Mouse (Mus musculus): ENCODE measurements at regions not wholly inside any gene's neighbourhood (a gene's known extent, or its start where the extent isn't known, plus 50 kb on each side); places are given as distances from the start of the nearest gene placed in this dataset.

- Histone ChIP-seq H3K9ac (ENCODE audit: low read depth, low read length, severe bottlenecking) (no peak overlapping the region), H3K27ac (replicated peaks; ENCODE audit: low read depth, low read length) (no peak overlapping the region), H3K27me3 (ENCODE audit: control insufficient read depth, insufficient read depth, low read length) (no peaks in the 10 kb centered on the region), H3K4me2 (replicated peaks; ENCODE audit: low read depth, low read length, severe bottlenecking) (no peak overlapping the region), H3K4me3 (replicated peaks; ENCODE audit: low read length) (no peak overlapping the region), H3K9me3 (ENCODE audit: control insufficient read depth, low read length) (no peaks in the 10 kb centered on the region), H3K36me3 (ENCODE audit: control insufficient read depth, insufficient read depth, low read length) (no peaks in the 10 kb centered on the region), H3K4me1 (ENCODE audit: control insufficient read depth, insufficient read depth, low read length) (no peaks in the 10 kb centered on the region)
- WGBS: 61% methylated on average over 7 of the region's 7 CpGs
- no peak for TF ChIP-seq POLR2A (IDR thresholded peaks at IDR 0.05; ENCODE audit: borderline replicate concordance, extremely low read depth, insufficient read depth, insufficient read length)
- no peak for DNase-seq (ENCODE audit: low spot score)
- no peak for ATAC-seq (ENCODE audit: low FRiP score, low read depth)
Observed at GRCm38 (mm10) chr3:53326967-53327366, 136.2 kb downstream of the Nhlrc3 start.

- Histone ChIP-seq H3K27me3 (ENCODE audit: control insufficient read depth, insufficient read depth, low read length) (no peaks in the 10 kb centered on the region), H3K4me3 (replicated peaks; ENCODE audit: low read length) (no peak overlapping the region), H3K36me3 (ENCODE audit: control insufficient read depth, insufficient read depth, low read length) (no peaks in the 10 kb centered on the region), H3K9ac (ENCODE audit: low read depth, low read length, severe bottlenecking) (no peak overlapping the region), H3K9me3 (ENCODE audit: control insufficient read depth, low read length) (no peaks in the 10 kb centered on the region), H3K27ac (replicated peaks; ENCODE audit: low read depth, low read length) (no peak overlapping the region), H3K4me2 (replicated peaks; ENCODE audit: low read depth, low read length, severe bottlenecking) (no peak overlapping the region), H3K4me1 (ENCODE audit: control insufficient read depth, insufficient read depth, low read length) (no peaks in the 10 kb centered on the region)
- DNase-seq (ENCODE audit: low spot score): no peak
- ATAC-seq (ENCODE audit: low FRiP score, low read depth): no peak
- no peak for TF ChIP-seq POLR2A (IDR thresholded peaks at IDR 0.05; ENCODE audit: borderline replicate concordance, extremely low read depth, insufficient read depth, insufficient read length)
- 96% methylated on average over 7 of the region's 7 CpGs for WGBS
Observed at GRCm38 (mm10) chr3:53325080-53325479, 138.1 kb downstream of the Nhlrc3 start.

GRCm38 (mm10) chr3:53324386-53324785 lies 138.7 kb downstream of the Nhlrc3 start:
- Histone ChIP-seq H3K4me1 (ENCODE audit: control insufficient read depth, insufficient read depth, low read length) (no peaks in the 10 kb centered on the region), H3K4me2 (replicated peaks; ENCODE audit: low read depth, low read length, severe bottlenecking) (no peak overlapping the region), H3K27ac (replicated peaks; ENCODE audit: low read depth, low read length) (no peak overlapping the region), H3K4me3 (replicated peaks; ENCODE audit: low read length) (no peak overlapping the region), H3K36me3 (ENCODE audit: control insufficient read depth, insufficient read depth, low read length) (no peaks in the 10 kb centered on the region), H3K9me3 (ENCODE audit: control insufficient read depth, low read length) (no peaks in the 10 kb centered on the region), H3K27me3 (ENCODE audit: control insufficient read depth, insufficient read depth, low read length) (no peaks in the 10 kb centered on the region), H3K9ac (ENCODE audit: low read depth, low read length, severe bottlenecking) (no peak overlapping the region)
- ATAC-seq (ENCODE audit: low FRiP score, low read depth) (no peak), DNase-seq (ENCODE audit: low spot score) (no peak)
- 68% methylated on average over 13 of the region's 13 CpGs for WGBS
- no peak for TF ChIP-seq POLR2A (IDR thresholded peaks at IDR 0.05; ENCODE audit: borderline replicate concordance, extremely low read depth, insufficient read depth, insufficient read length)

- 75% methylated on average over 2 of the region's 2 CpGs for WGBS
- no peaks in the 10 kb centered on the region for H3K27me3 ChIP-seq (ENCODE audit: control insufficient read depth, insufficient read depth, low read length)
- H3K9me3 ChIP-seq (ENCODE audit: control insufficient read depth, low read length): no peaks in the 10 kb centered on the region
- no peak for ATAC-seq (ENCODE audit: low FRiP score, low read depth)
- no peak for TF ChIP-seq POLR2A (IDR thresholded peaks at IDR 0.05; ENCODE audit: borderline replicate concordance, extremely low read depth, insufficient read depth, insufficient read length)
- no peak overlapping the region for H3K4me2 ChIP-seq (replicated peaks; ENCODE audit: low read depth, low read length, severe bottlenecking)
- no peaks in the 10 kb centered on the region for H3K4me1 ChIP-seq (ENCODE audit: control insufficient read depth, insufficient read depth, low read length)
- no peak overlapping the region for H3K9ac ChIP-seq (ENCODE audit: low read depth, low read length, severe bottlenecking)
- no peak overlapping the region for H3K4me3 ChIP-seq (replicated peaks; ENCODE audit: low read length)
- H3K27ac ChIP-seq (replicated peaks; ENCODE audit: low read depth, low read length): no peak overlapping the region
- H3K36me3 ChIP-seq (ENCODE audit: control insufficient read depth, insufficient read depth, low read length): no peaks in the 10 kb centered on the region
- no peak for DNase-seq (ENCODE audit: low spot score)
Observed at GRCm38 (mm10) chr3:53315449-53315848, 147.7 kb downstream of the Nhlrc3 start.
